Mouse (Mus musculus) hindbrain, embryonic 13.5 days (tissue): ENCODE data around the gene Bola1. TPM values are rescaled to one million over a fixed set of nuclear protein-coding genes. Genes with fewer than 3 reads are reported as not detected.
"Not testable (repeated sequence)": the region's sequence is repeated elsewhere in the genome, so short reads cannot be mapped to it uniquely, and the experiment has no call there.

Experiments
- ATAC-seq: fragments of 200-750 bp; cut with Nextera tagmentation; 2 replicates; pipeline ENCODE4 v1.8.0; 2017; ENCODE audit warnings: moderate TSS enrichment; ENCODE audit not compliant: low FRiP score
- H3K27ac ChIP-seq: fragments of 300-500 bp; sonication (generic); 2 replicates; pipeline ENCODE4 v1.5.1; 2015; ENCODE audit warnings: inconsistent platforms, mild to moderate bottlenecking, moderate library complexity
- H3K27me3 ChIP-seq: fragments of 300-500 bp; sonication (generic); 2 replicates; pipeline ENCODE4 v1.6.1; 2015; ENCODE audit warnings: mild to moderate bottlenecking, inconsistent platforms
- H3K36me3 ChIP-seq: fragments of 300-500 bp; sonication (generic); 2 replicates; pipeline ENCODE4 v1.6.1; 2015; ENCODE audit warnings: mild to moderate bottlenecking, inconsistent platforms
- H3K4me1 ChIP-seq: fragments of 300-500 bp; sonication (generic); replicated peaks from 2 replicates; pipeline ENCODE4 v1.6.1; 2015; ENCODE audit warnings: inconsistent platforms
- H3K4me2 ChIP-seq: fragments of 300-500 bp; sonication (generic); 2 replicates; pipeline ENCODE4 v1.6.1; 2015; ENCODE audit warnings: inconsistent platforms, mild to moderate bottlenecking, moderate library complexity
- H3K4me3 ChIP-seq: fragments of 300-500 bp; sonication (generic); 2 replicates; pipeline ENCODE4 v1.5.1; 2015; ENCODE audit warnings: mild to moderate bottlenecking, inconsistent platforms
- H3K9ac ChIP-seq: fragments of 300-500 bp; sonication (generic); 2 replicates; pipeline ENCODE4 v1.6.1; 2015; ENCODE audit warnings: mild to moderate bottlenecking, inconsistent platforms
- H3K9me3 ChIP-seq: fragments of 300-500 bp; sonication (generic); 2 replicates; pipeline ENCODE4 v1.6.1; 2016; ENCODE audit warnings: inconsistent platforms
- WGBS: fragments of 180-500 bp; shearing (Covaris S2); methylation state at CpG from one replicate; pipeline ENCODE4 v1.1.7; 2015; 5-methylcytosine and 5-hydroxymethylcytosine counted together
- polyA plus RNA-seq: library from polyadenylated mRNA; unstranded; fragments of >200 nt; fragmentation: Nextera tagmentation; extraction: Ambion mirVana; gene quantifications from 2 replicates; pipeline ENCODE4 v1.2.1, GENCODE M21; 2015

Bola1 gene
- polyA plus RNA-seq, 1 experiment from 2014 or later, result 65.6 TPM

DNA sequence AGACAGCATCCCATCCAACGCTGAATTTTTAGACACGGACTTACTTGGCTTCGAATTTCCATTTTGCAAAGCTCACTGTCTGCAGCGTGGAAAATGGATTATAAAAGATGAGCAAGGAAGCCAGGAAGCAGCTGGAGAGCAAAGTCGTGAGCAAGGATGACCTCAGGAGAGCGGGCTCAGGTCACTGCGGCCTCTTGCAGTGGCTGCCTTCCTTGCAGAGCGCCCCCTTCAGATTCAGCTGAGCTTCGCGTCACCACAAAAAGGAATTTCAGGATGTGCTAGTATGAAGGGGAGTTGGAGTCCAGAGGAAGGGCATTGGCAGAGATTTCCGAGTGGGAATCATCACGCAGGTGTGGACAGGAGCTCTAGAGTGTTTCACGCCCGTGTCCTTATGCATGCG is 10.3 kb downstream of the Bola1 start:
- no peak overlapping the region for H3K27ac ChIP-seq
- no peak for ATAC-seq
- 21% methylated on average over 15 of the region's 15 CpGs for WGBS
- no peak overlapping the region for H3K9ac ChIP-seq
- no peak overlapping the region for H3K4me2 ChIP-seq
- no peak overlapping the region for H3K4me3 ChIP-seq
- H3K9me3 ChIP-seq, result no peaks in the 10 kb centered on the region
- no peaks in the 10 kb centered on the region for H3K36me3 ChIP-seq
- peaks cover 4% of the 10 kb centered on the region; the same call in 1 of the 2 replicates for H3K27me3 ChIP-seq
- H3K4me1 ChIP-seq, result no peaks in the 10 kb centered on the region

- Histone ChIP-seq H3K27me3 (0 out of 2 replicates have a peak, but pooled peaks cover 1% of the 10 kb centered on the region), H3K4me1 (no peaks in the 10 kb centered on the region), H3K36me3 (no peaks in the 10 kb centered on the region), H3K4me2 (no peak overlapping the region), H3K27ac (no peak overlapping the region), H3K4me3 (no peak overlapping the region), H3K9ac (no peak overlapping the region), H3K9me3 (no peaks in the 10 kb centered on the region)
- no peak for ATAC-seq
- 90% methylated on average over 3 of the region's 3 CpGs for WGBS
These were observed 11.7 kb downstream of the Bola1 start for GRCm38 (mm10) chr3:96207819-96208218.

DNA sequence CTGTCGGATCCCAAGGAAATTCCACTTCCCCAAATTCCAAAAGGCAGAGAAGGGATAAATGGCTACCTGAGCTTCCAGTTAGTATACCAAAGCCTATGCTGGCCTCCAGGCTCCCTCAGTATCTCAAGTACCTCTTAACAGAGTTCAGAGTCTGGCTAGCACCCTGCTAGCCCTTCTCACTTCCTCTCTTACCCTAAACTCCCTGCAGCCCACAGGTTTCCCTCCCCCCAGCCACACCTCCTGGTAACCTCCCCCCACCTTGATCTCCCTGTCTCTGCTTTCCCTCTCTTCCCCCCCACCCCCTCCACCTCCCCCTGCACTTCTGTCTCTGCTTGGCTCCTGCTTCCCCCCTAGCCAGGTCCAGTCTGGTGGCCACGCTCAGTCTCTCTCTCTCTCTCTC is 19.8 kb downstream of the Bola1 start:
- Histone ChIP-seq H3K36me3 (peaks cover 8% of the 10 kb centered on the region; the same call in 1 of the 2 replicates), H3K4me1 (peaks cover 16% of the 10 kb centered on the region), H3K4me2 (no peak overlapping the region), H3K9me3 (no peaks in the 10 kb centered on the region), H3K4me3 (no peak overlapping the region), H3K27ac (no peak overlapping the region), H3K9ac (no peak overlapping the region), H3K27me3 (0 out of 2 replicates have a peak, but pooled peaks cover 4% of the 10 kb centered on the region)
- WGBS, result 76% methylated on average over 2 of the region's 2 CpGs
- ATAC-seq, result no peak

DNA sequence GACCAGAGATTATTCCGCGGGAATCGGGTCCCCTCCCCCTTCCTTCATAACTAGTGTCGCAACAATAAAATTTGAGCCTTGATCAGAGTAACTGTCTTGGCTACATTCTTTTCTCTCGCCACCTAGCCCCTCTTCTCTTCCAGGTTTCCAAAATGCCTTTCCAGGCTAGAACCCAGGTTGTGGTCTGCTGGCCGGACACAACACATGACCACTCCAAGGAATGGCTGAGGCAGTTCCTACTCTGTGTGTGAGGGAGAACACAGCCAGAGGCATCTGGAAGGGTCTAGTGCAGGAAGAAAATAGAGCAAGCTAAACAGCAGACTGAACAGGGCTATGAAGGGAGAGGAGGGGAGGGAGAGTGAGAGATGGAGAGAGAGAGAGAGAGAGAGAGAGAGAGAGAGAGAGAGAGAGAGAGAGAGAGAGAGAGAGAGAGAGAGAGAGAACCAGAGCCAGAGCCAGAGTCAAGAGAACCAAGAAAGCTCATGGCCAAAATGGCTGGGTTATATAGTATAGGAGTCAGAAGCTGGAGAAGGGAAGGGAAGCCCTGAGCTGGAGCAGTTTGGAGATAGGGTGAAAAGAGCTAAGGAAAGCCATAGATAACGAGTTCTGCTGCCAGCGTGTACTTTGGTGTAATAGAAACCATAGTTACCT is 20.8 kb downstream of the Bola1 start:
- 40% methylated on average over 8 of the region's 8 CpGs for WGBS
- Histone ChIP-seq H3K4me1 (peaks cover 16% of the 10 kb centered on the region), H3K4me2 (peak overlapping the region; percentile 98; the same call in 1 of the 2 replicates), H3K36me3 (peaks cover 18% of the 10 kb centered on the region)
- H3K9ac ChIP-seq, H3K27me3 ChIP-seq, ATAC-seq, H3K4me3 ChIP-seq, H3K27ac ChIP-seq, H3K9me3 ChIP-seq: not testable (repeated sequence)

- Histone ChIP-seq H3K27me3 (0 out of 2 replicates have a peak, but pooled peaks cover 4% of the 10 kb centered on the region), H3K9me3 (no peaks in the 10 kb centered on the region), H3K4me1 (peaks cover 16% of the 10 kb centered on the region), H3K9ac (peak overlapping the region; percentile 92), H3K4me3 (peak overlapping the region; percentile 69), H3K36me3 (peaks cover 24% of the 10 kb centered on the region), H3K27ac (peak overlapping the region; percentile 60), H3K4me2 (peak overlapping the region; percentile 98)
- ATAC-seq, result peak; percentile 8; the same call in 1 of the 2 replicates
- WGBS, result 4% methylated on average over 6 of the region's 6 CpGs
These were observed 21.3 kb downstream of the Bola1 start for GRCm38 (mm10) chr3:96198181-96198580.

DNA sequence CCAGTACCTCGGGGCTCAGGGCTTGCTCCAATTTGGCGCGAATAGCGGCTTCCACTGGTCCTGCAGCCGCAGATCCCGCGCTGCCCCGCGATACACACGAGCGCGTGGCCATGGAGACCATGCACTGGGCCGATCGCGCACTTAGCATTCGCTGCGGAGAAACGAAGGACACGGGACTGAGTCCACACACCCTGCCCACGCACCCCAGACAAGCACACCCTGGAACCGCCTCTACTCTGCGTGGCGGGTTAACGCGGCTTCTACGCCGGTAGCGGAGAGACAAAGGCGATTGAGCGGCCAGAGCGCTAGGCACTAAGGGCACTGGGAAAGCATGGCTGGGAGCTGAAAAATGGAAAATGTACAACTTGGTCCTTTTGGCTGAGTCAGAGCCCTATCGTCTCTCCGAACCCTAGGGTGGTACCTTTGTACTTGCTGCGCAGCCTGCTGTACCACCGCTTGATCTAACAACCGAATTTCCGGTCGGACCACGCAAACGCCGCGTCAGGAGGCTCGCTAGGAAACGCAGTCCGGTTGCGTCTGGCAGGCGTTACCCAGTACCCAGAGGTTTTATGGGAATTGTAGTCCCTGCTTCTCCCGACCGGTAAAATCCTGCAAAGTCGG is 22.3 kb downstream of the Bola1 start:
- Histone ChIP-seq H3K4me3 (peak overlapping the region; percentile 69), H3K27me3 (0 out of 2 replicates have a peak, but pooled peaks cover 4% of the 10 kb centered on the region), H3K9ac (peak overlapping the region; percentile 92), H3K9me3 (no peaks in the 10 kb centered on the region), H3K4me2 (peak overlapping the region; percentile 98), H3K27ac (peak overlapping the region; percentile 98), H3K36me3 (peaks cover 33% of the 10 kb centered on the region), H3K4me1 (peaks cover 16% of the 10 kb centered on the region)
- ATAC-seq, result peak; percentile 95
- WGBS, result under 1% methylated on average over 50 of the region's 50 CpGs

DNA sequence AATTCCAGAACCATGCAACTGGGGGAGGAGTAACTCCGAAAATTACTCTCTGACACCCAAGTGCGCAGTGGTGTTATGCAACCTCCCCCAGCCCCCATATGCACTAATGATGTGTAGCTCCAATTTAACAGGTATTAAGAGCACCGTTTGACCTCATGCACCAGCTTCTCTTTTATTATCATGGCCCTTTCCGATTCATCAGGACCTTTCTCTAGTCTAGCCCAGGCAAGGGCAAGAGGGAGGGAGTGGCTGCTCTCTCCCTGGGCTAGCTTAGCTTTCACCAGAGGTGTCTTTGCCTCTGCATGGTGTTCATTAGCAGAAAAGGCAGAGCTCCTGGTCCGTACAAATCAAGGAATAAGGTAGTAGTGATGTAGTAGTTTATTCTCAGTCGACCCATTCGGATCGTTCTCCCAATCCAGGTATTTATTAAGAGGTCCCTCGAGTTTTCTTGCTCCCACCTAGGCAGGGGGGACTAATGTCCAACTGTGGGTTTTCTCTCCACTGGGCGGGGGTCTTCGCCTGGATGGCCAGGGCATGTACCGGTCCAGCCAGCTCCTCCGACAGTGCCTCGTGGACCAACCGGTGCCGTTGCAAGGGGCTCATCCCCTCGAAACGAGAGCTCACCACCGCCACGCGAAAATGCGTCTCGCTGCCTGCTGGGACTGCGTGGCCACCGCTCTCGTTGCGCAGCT is 22.9 kb downstream of the Bola1 start:
- ATAC-seq, result peak; percentile 34
- 19% methylated on average over 27 of the region's 27 CpGs for WGBS
- peak overlapping the region; percentile 98 for H3K27ac ChIP-seq

DNA sequence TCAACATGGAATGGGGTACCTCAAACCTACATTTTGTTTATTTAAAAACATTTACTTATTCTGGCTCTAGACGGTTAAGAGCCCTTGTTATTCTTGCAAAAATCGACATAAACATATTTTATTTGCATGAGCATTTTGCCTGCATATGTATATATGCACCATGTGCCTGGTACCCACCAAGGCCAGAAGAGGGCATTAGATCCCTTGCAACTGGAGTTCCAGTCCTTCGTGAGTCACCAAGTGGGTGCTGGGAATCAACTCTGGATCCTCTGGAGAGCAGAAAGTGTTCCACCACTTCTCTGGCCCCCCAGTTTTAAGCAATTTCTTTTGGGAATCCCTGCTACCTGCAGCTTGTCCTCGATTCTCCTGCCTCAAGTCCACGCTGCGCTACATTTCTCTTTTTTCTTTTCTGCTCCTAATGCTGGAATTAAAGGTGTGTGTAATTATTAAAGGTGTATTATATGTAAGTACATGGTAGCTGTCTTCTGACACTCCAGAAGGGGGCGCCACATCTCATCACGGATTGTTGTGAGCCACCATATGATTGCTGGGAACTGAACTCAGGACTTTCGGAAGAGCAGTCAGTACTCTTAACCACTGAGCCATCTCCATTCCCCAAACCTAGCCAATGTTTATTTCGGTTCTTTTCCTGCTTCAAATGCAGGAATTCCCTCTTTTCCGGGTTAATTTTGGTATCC is 23.7 kb downstream of the Bola1 start:
- Histone ChIP-seq H3K4me2 (peak overlapping the region; percentile 98), H3K27me3 (0 out of 2 replicates have a peak, but pooled peaks cover 4% of the 10 kb centered on the region), H3K27ac (peak overlapping the region; percentile 98; the same call in 1 of the 2 replicates), H3K4me1 (peaks cover 16% of the 10 kb centered on the region), H3K9ac (no peak overlapping the region), H3K9me3 (no peaks in the 10 kb centered on the region), H3K36me3 (peaks cover 48% of the 10 kb centered on the region), H3K4me3 (no peak overlapping the region)
- no peak for ATAC-seq
- 92% methylated on average over 11 of the region's 11 CpGs for whole genome bisulfite sequencing

More for the DNA sequence above, 22.9 kb downstream of the Bola1 start:
- peak overlapping the region; percentile 98 for H3K4me2 ChIP-seq
- peak overlapping the region; percentile 92 for H3K9ac ChIP-seq
- H3K4me3 ChIP-seq, result peak overlapping the region; percentile 69
- 0 out of 2 replicates have a peak, but pooled peaks cover 4% of the 10 kb centered on the region for H3K27me3 ChIP-seq
- peaks cover 16% of the 10 kb centered on the region for H3K4me1 ChIP-seq
- peaks cover 40% of the 10 kb centered on the region for H3K36me3 ChIP-seq
- no peaks in the 10 kb centered on the region for H3K9me3 ChIP-seq

DNA sequence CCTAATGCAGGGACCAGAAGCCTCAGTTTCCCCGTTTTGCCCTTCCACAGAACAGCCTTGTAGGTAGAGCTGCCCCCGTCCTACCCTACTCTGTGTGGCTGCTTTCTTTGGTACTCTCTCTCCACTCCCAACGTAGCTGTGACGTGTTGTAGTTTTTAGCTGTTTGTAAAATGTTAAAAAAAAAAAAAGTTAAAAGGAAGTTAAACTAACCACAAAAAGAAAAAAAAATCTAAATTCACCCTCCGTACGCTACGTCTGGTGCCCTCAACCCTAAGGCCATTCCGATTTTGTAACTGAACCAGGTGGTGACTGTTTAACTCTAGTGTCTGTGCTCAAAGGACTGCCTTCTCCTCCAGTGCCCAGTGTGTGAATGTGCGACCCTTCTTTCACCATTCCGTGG is 24.5 kb downstream of the Bola1 start:
- Histone ChIP-seq H3K4me3 (no peak overlapping the region), H3K36me3 (peaks cover 56% of the 10 kb centered on the region), H3K4me2 (no peak overlapping the region), H3K9me3 (no peaks in the 10 kb centered on the region), H3K4me1 (peaks cover 16% of the 10 kb centered on the region), H3K27me3 (0 out of 2 replicates have a peak, but pooled peaks cover 4% of the 10 kb centered on the region), H3K9ac (no peak overlapping the region), H3K27ac (no peak overlapping the region)
- WGBS, result 87% methylated on average over 10 of the region's 10 CpGs
- no peak for ATAC-seq

GRCm38 (mm10) chr3:96192977-96193376 is 26.5 kb downstream of the Bola1 start:
- Histone ChIP-seq H3K9me3 (no peaks in the 10 kb centered on the region), H3K27ac (no peak overlapping the region), H3K4me2 (no peak overlapping the region), H3K36me3 (peaks cover 75% of the 10 kb centered on the region), H3K4me3 (no peak overlapping the region), H3K4me1 (peaks cover 12% of the 10 kb centered on the region), H3K9ac (no peak overlapping the region), H3K27me3 (no peaks in the 10 kb centered on the region)
- 68% methylated on average over 12 of the region's 12 CpGs for WGBS
- ATAC-seq, result no peak

DNA sequence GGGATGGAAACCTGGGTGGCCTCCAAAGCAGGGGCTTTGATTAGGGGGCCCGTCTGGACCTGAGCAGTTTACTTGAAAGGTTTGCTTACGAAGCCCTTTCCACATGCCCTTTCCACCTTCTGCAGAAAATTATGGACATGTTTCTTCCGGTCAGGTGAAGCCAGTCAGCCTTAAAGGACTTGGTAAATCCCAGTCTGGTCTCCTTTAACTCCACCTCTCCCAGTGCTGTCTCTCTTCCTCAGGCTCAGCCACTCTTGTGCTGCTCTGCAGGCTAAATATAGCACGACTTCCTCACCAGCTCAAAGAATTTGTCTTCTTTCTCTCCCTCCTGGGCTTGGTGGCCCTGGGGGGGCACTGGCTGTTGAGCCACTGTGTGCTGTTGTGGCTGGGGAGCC is 37.1 kb downstream of the Bola1 start:
- Histone ChIP-seq H3K4me3 (peak overlapping the region; percentile 66), H3K9me3 (no peaks in the 10 kb centered on the region), H3K9ac (peak overlapping the region; percentile 86), H3K4me1 (peaks cover 54% of the 10 kb centered on the region), H3K27me3 (no peaks in the 10 kb centered on the region), H3K27ac (peak overlapping the region; percentile 90), H3K36me3 (peaks cover 39% of the 10 kb centered on the region), H3K4me2 (peak overlapping the region; percentile 79)
- WGBS, result 26% methylated on average over 4 of the region's 4 CpGs
- ATAC-seq, result no peak
